Mouse (Mus musculus): Measurements from ENCODE around the gene Mvk. TPM values are rescaled to one million over a fixed set of nuclear protein-coding genes. Genes with fewer than 3 reads are reported as not detected.

The Mvk gene
- total and polyA plus RNA-seq, 2 experiments from 2014 or later, result 12.6 to 24.6 TPM

DNA sequence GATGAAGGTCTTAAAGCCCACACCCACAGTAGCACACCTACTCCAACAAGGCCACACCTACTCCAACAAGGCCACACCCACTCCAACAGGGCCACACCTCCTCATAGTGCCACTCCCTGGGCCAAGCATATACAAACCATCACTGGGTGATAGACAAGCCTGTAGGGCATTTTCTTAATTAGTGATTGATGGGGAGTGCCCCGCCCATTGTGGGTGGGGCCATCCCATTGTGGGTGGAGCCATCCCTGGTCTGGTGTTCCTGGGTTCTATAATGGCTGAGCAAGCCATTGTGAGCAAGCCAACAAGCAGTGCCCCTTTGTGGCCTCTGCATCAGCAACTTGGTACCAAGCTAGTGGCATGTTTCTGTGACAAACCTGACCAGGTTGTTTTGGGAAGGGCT lies 50.7 kb downstream of the Mvk start:
- Histone ChIP-seq H3K4me3 (ENCODE audit: low read depth, low read length) (no peak overlapping the region), H3K27ac (ENCODE audit: low read depth) (no peak overlapping the region), H3K4me2 (ENCODE audit: low read depth, low read length) (no peak overlapping the region), H3K9me3 (replicated peaks; ENCODE audit: control insufficient read depth, low read length) (no peaks in the 10 kb centered on the region; the same call in 1 of the 2 replicates), H3K27me3 (ENCODE audit: control insufficient read depth, insufficient read depth, low read length) (no peaks in the 10 kb centered on the region), H3K4me1 (ENCODE audit: control insufficient read depth, insufficient read depth) (no peaks in the 10 kb centered on the region), H3K9ac (replicated peaks; ENCODE audit: low read depth, low read length) (no peak overlapping the region), H3K36me3 (replicated peaks; ENCODE audit: control insufficient read depth, insufficient read depth, low read length) (no peaks in the 10 kb centered on the region)
- WGBS, result 27% methylated on average over 1 of the region's 1 CpGs
- DNase-seq (ENCODE audit: low spot score) (no peak), ATAC-seq (ENCODE audit: insufficient read depth, low read depth) (no peak)
- TF ChIP-seq EP300 (IDR thresholded peaks at IDR 0.05; ENCODE audit: low read depth) (no peak), CTCF (IDR thresholded peaks at IDR 0.05; ENCODE audit: low read depth) (no peak)

DNA sequence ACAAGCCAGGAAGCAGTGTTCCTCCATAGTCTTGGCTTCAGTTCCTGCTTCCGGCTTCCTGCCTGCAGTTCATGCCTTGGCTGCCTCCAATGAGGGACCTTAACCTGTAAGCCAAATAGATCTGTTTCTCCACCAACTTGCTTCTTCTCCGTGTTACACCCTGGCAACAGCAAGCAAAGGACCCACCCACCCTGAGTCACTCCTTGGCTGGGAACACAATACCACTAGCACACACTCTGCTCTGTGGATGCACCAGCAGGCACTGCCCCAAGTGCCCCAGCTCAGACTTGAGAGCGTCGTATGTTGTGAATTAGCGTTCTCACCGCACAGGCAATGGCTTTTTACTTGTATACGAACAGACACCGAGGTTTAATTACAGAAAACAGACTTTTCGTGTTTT lies 57.2 kb downstream of the Mvk start:
- Histone ChIP-seq H3K27ac (ENCODE audit: low read depth) (no peak overlapping the region), H3K27me3 (ENCODE audit: control insufficient read depth, insufficient read depth, low read length) (no peaks in the 10 kb centered on the region), H3K36me3 (replicated peaks; ENCODE audit: control insufficient read depth, insufficient read depth, low read length) (no peaks in the 10 kb centered on the region), H3K4me1 (ENCODE audit: control insufficient read depth, insufficient read depth) (no peaks in the 10 kb centered on the region), H3K4me3 (ENCODE audit: low read depth, low read length) (no peak overlapping the region), H3K4me2 (ENCODE audit: low read depth, low read length) (no peak overlapping the region), H3K9ac (replicated peaks; ENCODE audit: low read depth, low read length) (no peak overlapping the region), H3K9me3 (replicated peaks; ENCODE audit: control insufficient read depth, low read length) (no peaks in the 10 kb centered on the region; the same call in 1 of the 2 replicates)
- ATAC-seq (ENCODE audit: insufficient read depth, low read depth) (no peak), DNase-seq (ENCODE audit: low spot score) (no peak)
- TF ChIP-seq CTCF (IDR thresholded peaks at IDR 0.05; ENCODE audit: low read depth) (no peak), EP300 (IDR thresholded peaks at IDR 0.05; ENCODE audit: low read depth) (no peak)
- WGBS, result 85% methylated on average over 9 of the region's 9 CpGs

DNA sequence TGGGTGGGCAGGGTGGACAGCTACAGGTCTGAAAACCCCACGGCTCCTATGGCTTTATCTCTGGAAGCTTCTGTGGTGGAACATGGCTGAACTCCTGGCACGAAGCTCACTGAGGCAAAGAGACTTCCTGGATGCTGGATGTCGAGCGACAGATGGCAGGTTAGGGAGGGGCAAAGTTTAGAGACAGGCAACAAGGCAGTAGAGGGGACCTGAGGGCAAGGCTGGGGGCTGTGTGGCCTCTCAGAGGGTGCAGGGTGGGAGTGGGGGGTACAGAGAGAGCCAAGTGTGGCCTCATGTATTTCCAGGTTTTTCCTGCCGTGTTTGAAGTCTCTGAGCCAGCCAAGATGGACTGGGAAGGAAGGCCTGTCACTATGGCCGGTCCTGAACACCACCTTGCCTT lies 60.8 kb downstream of the Mvk start:
- Histone ChIP-seq H3K27ac (ENCODE audit: low read depth) (peak overlapping the region; percentile 15; the same call in 1 of the 2 replicates), H3K4me3 (ENCODE audit: low read depth, low read length) (no peak overlapping the region), H3K27me3 (ENCODE audit: control insufficient read depth, insufficient read depth, low read length) (0 out of 2 replicates have a peak, but pooled peaks cover 2% of the 10 kb centered on the region), H3K9me3 (replicated peaks; ENCODE audit: control insufficient read depth, low read length) (no peaks in the 10 kb centered on the region), H3K4me1 (ENCODE audit: control insufficient read depth, insufficient read depth) (0 out of 2 replicates have a peak, but pooled peaks cover 9% of the 10 kb centered on the region), H3K4me2 (ENCODE audit: low read depth, low read length) (no peak overlapping the region), H3K9ac (replicated peaks; ENCODE audit: low read depth, low read length) (no peak overlapping the region), H3K36me3 (replicated peaks; ENCODE audit: control insufficient read depth, insufficient read depth, low read length) (no peaks in the 10 kb centered on the region)
- ATAC-seq (ENCODE audit: insufficient read depth, low read depth) (no peak), DNase-seq (ENCODE audit: low spot score) (no peak)
- TF ChIP-seq EP300 (IDR thresholded peaks at IDR 0.05; ENCODE audit: low read depth), result no peak
- no peak for TF ChIP-seq CTCF (IDR thresholded peaks at IDR 0.05; ENCODE audit: low read depth)
- 54% methylated on average over 6 of the region's 6 CpGs for WGBS

DNA sequence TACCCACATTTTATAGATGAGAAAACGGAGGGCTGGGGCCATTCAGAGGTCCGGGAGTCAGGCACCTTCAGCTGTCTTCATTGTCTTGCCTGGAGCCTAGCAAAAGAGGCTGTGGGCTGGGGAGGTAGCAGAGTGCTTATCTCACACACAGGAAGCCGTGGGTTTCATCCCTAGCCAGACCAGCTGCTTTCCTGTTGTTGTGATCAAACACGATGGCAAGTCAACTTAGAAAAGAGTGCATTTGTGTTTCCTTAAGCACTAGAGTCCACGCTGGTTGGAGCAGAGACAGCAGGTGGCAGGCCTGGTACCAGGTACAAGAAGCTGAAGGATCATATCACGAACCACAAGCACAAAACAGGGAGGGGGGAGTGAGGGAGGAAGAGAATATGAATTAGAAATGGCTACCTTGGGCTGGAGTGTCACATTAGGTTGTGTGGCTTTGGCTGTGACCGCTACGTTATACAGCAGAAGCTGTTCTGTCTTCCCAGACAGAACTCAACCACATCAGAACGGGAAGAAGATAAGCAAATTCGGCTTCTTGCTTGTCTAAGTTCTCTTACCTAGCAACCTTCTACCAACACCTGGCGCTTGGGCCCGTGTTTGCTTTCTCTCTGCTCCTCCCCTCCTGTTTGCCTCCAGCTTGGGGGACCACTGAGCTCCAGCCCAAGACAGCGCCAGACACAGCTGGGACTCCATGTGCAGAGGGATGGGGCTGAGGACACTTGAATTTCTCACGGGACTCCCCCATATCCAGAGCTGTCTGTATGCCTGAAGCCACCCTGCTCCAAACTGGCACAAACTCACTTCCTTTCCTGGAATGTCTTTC lies 61.4 kb downstream of the Mvk start:
- WGBS, result 60% methylated on average over 14 of the region's 14 CpGs
- Histone ChIP-seq H3K4me3 (ENCODE audit: low read depth, low read length) (no peak overlapping the region), H3K27ac (ENCODE audit: low read depth) (peak overlapping the region; percentile 15; the same call in 1 of the 2 replicates), H3K27me3 (ENCODE audit: control insufficient read depth, insufficient read depth, low read length) (0 out of 2 replicates have a peak, but pooled peaks cover 8% of the 10 kb centered on the region), H3K4me1 (ENCODE audit: control insufficient read depth, insufficient read depth) (0 out of 2 replicates have a peak, but pooled peaks cover 9% of the 10 kb centered on the region), H3K4me2 (ENCODE audit: low read depth, low read length) (no peak overlapping the region), H3K9ac (replicated peaks; ENCODE audit: low read depth, low read length) (no peak overlapping the region), H3K36me3 (replicated peaks; ENCODE audit: control insufficient read depth, insufficient read depth, low read length) (no peaks in the 10 kb centered on the region), H3K9me3 (replicated peaks; ENCODE audit: control insufficient read depth, low read length) (no peaks in the 10 kb centered on the region)
- DNase-seq (ENCODE audit: low spot score) (no peak), ATAC-seq (ENCODE audit: insufficient read depth, low read depth) (no peak)
- no peak for TF ChIP-seq CTCF (IDR thresholded peaks at IDR 0.05; ENCODE audit: low read depth)
- TF ChIP-seq EP300 (IDR thresholded peaks at IDR 0.05; ENCODE audit: low read depth), result no peak

DNA sequence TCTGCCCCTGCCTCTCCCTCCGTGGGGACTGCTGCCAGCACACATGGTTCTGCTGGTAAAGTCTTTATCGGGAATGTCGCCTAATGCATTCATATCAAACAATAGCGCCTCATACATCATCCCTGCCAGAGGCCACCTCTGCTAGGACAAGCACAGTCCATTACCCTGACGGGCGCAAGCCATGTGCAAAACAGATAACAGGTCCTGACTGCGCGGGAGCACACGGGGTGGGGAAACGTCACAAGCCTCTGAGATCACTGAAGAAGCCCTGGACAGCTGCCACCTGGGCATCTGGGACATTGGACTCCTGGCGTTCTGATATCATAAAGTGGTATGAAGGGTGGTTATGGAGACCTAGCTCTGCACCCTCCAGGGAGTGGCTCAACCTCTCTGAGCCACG lies 63.3 kb downstream of the Mvk start:
- Histone ChIP-seq H3K4me3 (ENCODE audit: low read depth, low read length) (no peak overlapping the region), H3K4me2 (ENCODE audit: low read depth, low read length) (no peak overlapping the region), H3K4me1 (ENCODE audit: control insufficient read depth, insufficient read depth) (0 out of 2 replicates have a peak, but pooled peaks cover 9% of the 10 kb centered on the region), H3K27ac (ENCODE audit: low read depth) (no peak overlapping the region), H3K9me3 (replicated peaks; ENCODE audit: control insufficient read depth, low read length) (no peaks in the 10 kb centered on the region), H3K36me3 (replicated peaks; ENCODE audit: control insufficient read depth, insufficient read depth, low read length) (no peaks in the 10 kb centered on the region), H3K27me3 (ENCODE audit: control insufficient read depth, insufficient read depth, low read length) (peaks cover 24% of the 10 kb centered on the region; the same call in 1 of the 2 replicates), H3K9ac (replicated peaks; ENCODE audit: low read depth, low read length) (no peak overlapping the region)
- TF ChIP-seq CTCF (IDR thresholded peaks at IDR 0.05; ENCODE audit: low read depth) (no peak), EP300 (IDR thresholded peaks at IDR 0.05; ENCODE audit: low read depth) (no peak)
- WGBS, result 22% methylated on average over 12 of the region's 12 CpGs
- ATAC-seq (ENCODE audit: insufficient read depth, low read depth) (peak; percentile 88), DNase-seq (ENCODE audit: low spot score) (peak; percentile 57)
